Mouse (Mus musculus) v-Abl transformed pro-B cells (cell line): ENCODE data around the gene Olfr1281.
"Not testable (repeated sequence)": the region's sequence is repeated elsewhere in the genome, so short reads cannot be mapped to it uniquely, and the experiment has no call there.

Source experiments
- in situ Hi-C, 2 experiments: fragments of 400-800 bp; cut with MboI; formaldehyde crosslinking; loops; one replicate each; pipeline ENCODE4 v1.15.1; 2025; ENCODE audit not compliant: unreplicated experiment in 2 of 2

The Olfr1281 gene

DNA sequence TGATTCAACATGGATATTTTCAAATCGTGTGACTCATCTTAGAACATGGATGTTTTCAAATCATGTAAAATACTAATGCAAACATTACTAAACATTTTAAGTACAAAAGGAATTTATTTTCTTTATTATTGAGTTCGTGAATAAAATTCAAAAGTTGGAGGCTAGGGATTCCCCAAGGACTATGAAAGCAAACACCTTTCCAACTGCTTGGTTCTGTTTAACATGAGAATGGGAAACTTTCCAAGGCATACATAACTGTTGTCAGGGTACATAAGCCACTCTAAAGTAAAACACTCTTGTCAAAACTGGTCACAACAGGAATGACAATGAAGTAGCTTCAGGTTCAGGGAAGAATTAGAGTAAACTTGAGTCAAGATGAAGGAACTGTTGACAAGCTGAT lies at the start of gene Olfr1281:
Olfr1281 (plus strand) TSS at position 301 of the 400 bp plus-strand sequence.
- in situ Hi-C loops: no loop called here

DNA sequence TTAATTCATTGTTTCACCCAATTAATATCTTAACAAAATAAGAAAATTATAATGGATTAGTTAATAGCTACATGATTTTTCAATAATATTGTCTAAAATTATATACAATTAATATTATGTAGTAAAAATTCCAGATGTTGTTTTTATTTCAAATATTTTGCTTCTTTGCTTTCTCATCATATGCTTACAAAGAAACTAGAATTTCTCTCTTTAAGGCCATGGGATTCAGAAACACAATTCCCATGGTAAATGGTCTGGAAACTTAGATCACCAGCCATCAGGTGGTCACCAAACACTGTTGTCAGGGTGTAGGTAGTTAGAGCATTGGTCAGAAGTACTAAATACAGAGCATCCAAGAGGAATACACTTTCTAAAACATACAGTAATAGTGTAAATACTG lies 36.5 kb upstream of the Olfr1281 start, which contains the start of gene Olfr1278:
Olfr1278 (plus strand) TSS at position 301 of the 400 bp plus-strand sequence.
- in situ Hi-C loops: no loop called here

DNA sequence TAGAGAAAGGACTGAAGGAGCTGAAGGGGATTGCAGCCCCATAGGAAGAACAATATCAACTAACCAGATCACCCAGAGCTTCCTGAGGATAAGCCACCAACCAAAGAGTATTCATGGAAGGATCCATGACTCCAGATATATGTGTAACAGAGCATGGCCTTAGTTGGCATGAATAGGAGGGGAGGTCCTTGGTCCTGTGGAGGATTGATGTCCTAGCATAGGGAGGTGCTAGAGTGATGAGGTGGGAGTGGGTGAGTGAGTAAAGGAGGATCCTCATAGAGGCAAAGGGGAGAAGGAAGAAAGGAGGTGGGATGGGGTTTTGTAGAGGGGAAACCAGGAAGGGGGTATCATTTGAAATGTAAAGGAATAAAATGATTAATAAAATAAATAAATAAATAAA lies 27.8 kb upstream of the Olfr1281 start:
- in situ Hi-C loops: no loop called here

DNA sequence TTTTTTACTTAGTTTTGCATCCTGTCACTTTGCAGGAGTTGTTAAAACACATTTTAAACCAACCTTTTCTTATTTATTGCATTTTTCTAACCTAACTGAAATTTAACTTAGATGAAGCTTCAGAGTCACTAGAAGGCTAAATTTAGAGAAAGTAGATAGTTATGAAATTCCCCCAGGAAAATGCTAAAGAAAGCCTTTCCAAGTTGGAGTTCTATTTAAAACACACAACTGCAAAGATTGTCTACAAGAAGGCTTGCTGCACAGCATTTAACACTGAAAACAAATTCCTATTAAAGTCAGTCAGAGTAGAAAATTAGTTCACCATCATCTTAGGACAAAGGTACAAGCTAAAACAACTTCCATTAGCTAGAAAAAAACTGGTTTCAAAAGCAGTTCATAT lies 25.9 kb upstream of the Olfr1281 start, which contains the start of gene Olfr1279:
Olfr1279 (plus strand) TSS at position 262 of the 400 bp plus-strand sequence.
- in situ Hi-C loops: no loop called here

DNA sequence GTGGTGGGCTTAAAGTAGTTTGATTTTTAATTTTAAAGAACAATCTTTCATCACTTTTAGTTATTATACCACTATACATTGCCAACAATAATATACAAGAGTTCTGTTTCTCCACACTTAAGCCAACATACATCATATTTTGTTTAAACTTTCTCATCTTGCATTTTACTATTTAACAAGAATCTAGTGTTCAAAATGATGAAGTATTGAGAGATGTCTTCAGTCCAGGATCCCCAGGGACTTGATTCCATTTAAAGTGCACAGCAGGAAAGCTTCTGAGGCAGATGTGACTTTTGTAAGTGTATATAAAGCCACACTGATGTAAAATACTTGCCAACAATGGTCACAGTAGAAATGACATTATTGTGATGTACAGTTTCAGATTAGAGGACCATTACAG lies 12.6 kb upstream of the Olfr1281 start, which contains the start of gene Olfr1280:
Olfr1280 (plus strand) TSS at position 301 of the 400 bp plus-strand sequence.
- in situ Hi-C loops: no loop called here

DNA sequence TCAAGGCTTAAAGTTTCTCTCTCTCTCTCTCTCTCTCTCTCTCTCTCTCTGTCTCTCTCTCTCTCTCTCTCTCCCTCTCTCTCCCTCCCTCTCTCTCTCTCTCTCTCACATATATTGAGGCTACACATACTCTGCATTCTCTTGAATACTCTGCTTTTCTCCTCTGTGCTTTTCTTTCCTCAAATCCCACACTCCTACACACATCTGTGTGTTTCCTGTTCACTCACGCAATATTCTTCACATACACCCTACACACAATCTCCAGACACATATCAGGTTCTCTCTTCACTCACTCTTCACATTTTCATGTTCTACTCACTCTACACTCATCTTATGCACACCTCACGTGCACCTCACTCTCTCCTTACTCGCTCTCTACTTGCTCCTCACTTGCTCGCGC lies 7.4 kb downstream of the Olfr1281 start:
- in situ Hi-C loops: not testable (repeated sequence)

DNA sequence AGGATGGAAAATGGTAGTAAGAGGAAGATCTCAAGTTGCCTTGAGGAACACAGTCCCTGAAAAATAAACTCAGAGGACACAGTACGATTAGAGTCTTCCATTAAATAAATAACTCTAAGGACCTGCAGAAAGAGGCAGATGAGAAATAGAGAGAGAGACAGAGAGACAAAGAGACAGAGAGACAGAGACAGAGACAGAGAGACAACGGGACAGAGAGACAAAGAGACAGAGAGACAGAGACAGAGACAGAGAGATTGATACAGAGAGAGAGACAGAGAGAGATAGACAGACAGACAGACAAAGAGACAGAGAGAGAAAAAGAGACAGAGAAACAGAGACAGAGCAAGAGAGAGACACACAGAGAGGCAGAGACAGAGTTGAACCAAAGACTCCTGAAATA lies 9.7 kb downstream of the Olfr1281 start, which contains the start of gene Olfr1282:
Olfr1282 (minus strand) TSS at position 101 of the 400 bp plus-strand sequence.
- in situ Hi-C loops: no loop called here

DNA sequence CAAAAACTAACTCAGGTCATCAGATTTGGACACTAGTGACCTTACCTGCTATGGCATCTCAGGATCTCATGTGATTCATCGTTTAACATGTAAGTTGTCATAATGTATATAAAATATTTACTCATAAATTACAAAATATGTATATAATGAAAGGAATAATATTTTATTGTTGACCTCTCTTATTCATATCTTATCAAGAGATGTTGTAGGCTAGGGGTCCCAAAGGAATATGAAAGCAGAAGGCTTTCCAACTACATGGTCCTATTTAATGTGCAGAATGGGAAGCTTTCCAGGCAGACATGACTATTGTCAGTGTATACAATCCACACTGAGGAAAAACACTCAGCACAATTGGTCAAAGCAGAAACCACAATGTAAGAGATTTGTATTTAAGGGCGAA lies 40.2 kb downstream of the Olfr1281 start, which contains the start of gene Olfr1283:
Olfr1283 (plus strand) TSS at position 301 of the 400 bp plus-strand sequence.
- in situ Hi-C loops: no loop called here

DNA sequence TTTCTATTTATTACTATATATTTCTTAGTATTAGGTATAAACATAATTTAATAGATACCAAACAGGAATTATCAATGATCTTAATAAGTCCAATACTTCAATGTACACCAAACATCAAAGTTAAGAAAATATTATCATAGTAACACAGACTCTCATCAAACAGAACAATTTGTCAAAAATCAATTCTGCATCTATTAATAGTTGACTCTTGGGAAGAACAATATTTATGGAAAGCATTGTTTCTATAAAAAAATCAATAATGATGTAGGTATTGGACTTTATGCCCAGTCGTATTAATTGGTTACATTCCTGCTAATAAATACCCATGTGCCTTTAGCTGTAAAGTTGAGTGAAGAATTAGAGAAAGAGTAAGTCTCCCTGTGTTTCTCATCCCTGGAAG lies 48.9 kb downstream of the Olfr1281 start, which contains the start of gene Olfr1284:
Olfr1284 (plus strand) TSS at position 301 of the 400 bp plus-strand sequence.
- in situ Hi-C loops: no loop called here
